Mouse (Mus musculus) stomach, embryonic 16.5 days (tissue): Measurements from ENCODE around the gene Zcchc9. TPM values are rescaled to one million over a fixed set of nuclear protein-coding genes. Genes with fewer than 3 reads are reported as not detected.
A peak's percentile ranks its signal among the peaks of the same experiment; 100 is the strongest.

Source experiments
- ATAC-seq: fragments of 200-750 bp; cut with Nextera tagmentation; 2 replicates; pipeline ENCODE4 v1.8.0; 2017; ENCODE audit warnings: moderate number of reproducible peaks, moderate TSS enrichment; ENCODE audit not compliant: insufficient read depth, low FRiP score
- H3K27ac ChIP-seq: fragments of 300-500 bp; sonication (generic); 2 replicates; pipeline ENCODE4 v1.5.1; 2014; ENCODE audit warnings: low read length
- H3K27me3 ChIP-seq: fragments of 300-500 bp; sonication (generic); 2 replicates; pipeline ENCODE4 v1.6.1; 2014; ENCODE audit warnings: low read length, control low read depth, mixed read lengths; ENCODE audit not compliant: control insufficient read depth, insufficient read depth
- H3K36me3 ChIP-seq: fragments of 300-500 bp; sonication (generic); 2 replicates; pipeline ENCODE4 v1.6.1; 2014; ENCODE audit warnings: low read length; ENCODE audit not compliant: control insufficient read depth, insufficient read depth
- H3K4me1 ChIP-seq: fragments of 300-500 bp; sonication (generic); 2 replicates; pipeline ENCODE4 v1.6.1; 2014; ENCODE audit warnings: low read length, control low read depth, mixed read lengths; ENCODE audit not compliant: control insufficient read depth, insufficient read depth
- H3K4me2 ChIP-seq: fragments of 300-500 bp; sonication (generic); 2 replicates; pipeline ENCODE4 v1.6.1; 2014; ENCODE audit warnings: low read depth, low read length, mixed read lengths
- H3K4me3 ChIP-seq: fragments of 300-500 bp; sonication (generic); replicated peaks from 2 replicates; pipeline ENCODE4 v1.5.1; 2014; ENCODE audit warnings: mild to moderate bottlenecking, low read length
- H3K9ac ChIP-seq: fragments of 300-500 bp; sonication (generic); 2 replicates; pipeline ENCODE4 v1.6.1; 2014; ENCODE audit warnings: low read length
- H3K9me3 ChIP-seq: fragments of 300-500 bp; sonication (generic); replicated peaks from 2 replicates; pipeline ENCODE4 v1.6.1; 2016; ENCODE audit warnings: low read length, control low read depth; ENCODE audit not compliant: control insufficient read depth
- WGBS: fragments of 180-500 bp; shearing (Covaris S2); extraction: QIAGEN DNeasy Blood & Tissue Kit; methylation state at CpG from one replicate; pipeline ENCODE4 v1.1.7; 2014; 5-methylcytosine and 5-hydroxymethylcytosine counted together
- polyA plus RNA-seq: library from polyadenylated mRNA; unstranded; fragments of >200 nt; fragmentation: Nextera tagmentation; extraction: Ambion mirVana; gene quantifications from 2 replicates; pipeline ENCODE4 v1.2.1, GENCODE M21; 2015

Gene Zcchc9
- polyA plus RNA-seq, result 31.5 TPM in 2 replicates

DNA sequence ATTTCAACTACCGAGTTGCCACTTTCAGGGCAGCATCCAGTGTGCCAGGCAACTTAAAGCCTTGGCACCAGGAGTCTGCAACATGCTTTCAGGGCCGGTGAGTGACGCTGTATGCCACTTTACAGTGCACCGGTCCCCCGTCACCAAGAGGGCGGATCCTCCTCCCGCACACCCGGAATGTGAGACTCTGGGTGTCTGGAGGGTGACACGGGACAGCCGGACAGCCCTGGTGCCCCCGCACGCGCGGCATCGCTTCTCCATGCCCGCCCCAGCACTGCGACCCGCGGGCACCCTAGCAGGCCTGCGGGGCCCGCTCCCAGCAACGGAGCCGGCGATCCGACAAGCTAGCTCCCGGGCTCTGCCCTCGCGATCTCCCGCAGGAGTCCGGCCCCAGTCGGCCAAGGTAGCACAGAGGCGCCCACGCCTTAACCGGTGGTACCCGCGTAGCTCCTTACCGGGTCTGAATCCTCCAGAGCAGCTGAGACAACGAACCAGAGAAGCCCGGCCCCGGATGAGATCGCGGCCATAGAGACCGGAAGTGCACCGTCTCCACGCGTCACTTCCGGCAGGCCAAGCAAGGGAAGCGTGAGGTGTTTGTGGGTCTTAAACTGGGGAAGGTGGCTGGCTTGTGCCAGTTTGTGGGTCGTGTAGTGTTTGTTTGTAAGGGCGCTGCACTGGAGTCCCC lies at the start of gene Zcchc9:
Gene Zcchc9, minus strand, starts transcription at position 551 of the 685 bp plus-strand sequence.
- H3K4me1 ChIP-seq, result peaks cover 4% of the 10 kb centered on the region; the same call in 1 of the 2 replicates
- ATAC-seq, result peak; percentile 98
- WGBS, result under 1% methylated on average over 50 of the region's 50 CpGs
- no peaks in the 10 kb centered on the region for H3K27me3 ChIP-seq
- no peaks in the 10 kb centered on the region for H3K9me3 ChIP-seq
- peak within 1 kb of the TSS; percentile 99 for H3K4me3 ChIP-seq
- peak within 1 kb of the TSS; percentile 95 for H3K27ac ChIP-seq
- H3K4me2 ChIP-seq, result peak within 1 kb of the TSS; percentile 89
- H3K9ac ChIP-seq, result peak within 1 kb of the TSS; percentile 97
- peaks cover 15% of the 10 kb centered on the region for H3K36me3 ChIP-seq

GRCm38 (mm10) chr13:91854412-91854811 lies 46.9 kb upstream of the Zcchc9 start:
- ATAC-seq, result no peak

DNA sequence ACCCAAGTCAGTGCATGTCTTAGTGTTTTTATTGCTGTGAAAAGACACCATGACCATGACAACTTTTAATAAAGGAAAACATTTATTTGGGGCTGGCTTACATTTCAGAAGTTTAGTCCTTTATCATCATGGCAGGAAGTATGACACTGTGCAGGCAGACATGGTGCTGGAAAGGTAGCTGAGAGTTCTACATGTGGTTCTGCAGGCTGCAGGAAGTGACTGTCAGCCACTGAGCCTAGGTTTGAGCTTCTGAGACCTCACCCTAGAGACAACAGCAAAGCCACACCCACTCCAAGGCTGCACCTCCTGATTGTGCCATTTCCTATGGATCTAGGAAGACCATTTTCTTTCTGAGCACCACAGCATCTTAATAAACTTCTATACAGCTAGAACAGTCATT lies 20.4 kb upstream of the Zcchc9 start:
- Histone ChIP-seq H3K9ac (no peak overlapping the region), H3K36me3 (no peaks in the 10 kb centered on the region), H3K27me3 (no peaks in the 10 kb centered on the region), H3K4me1 (no peaks in the 10 kb centered on the region), H3K27ac (no peak overlapping the region), H3K4me2 (no peak overlapping the region), H3K4me3 (no peak overlapping the region), H3K9me3 (no peaks in the 10 kb centered on the region)
- no peak for ATAC-seq

More at GRCm38 (mm10) chr13:91854412-91854811, 46.9 kb upstream of the Zcchc9 start:
- Histone ChIP-seq H3K9ac (no peak overlapping the region), H3K4me1 (no peaks in the 10 kb centered on the region), H3K27me3 (no peaks in the 10 kb centered on the region), H3K27ac (no peak overlapping the region), H3K36me3 (no peaks in the 10 kb centered on the region), H3K4me2 (no peak overlapping the region), H3K4me3 (no peak overlapping the region), H3K9me3 (no peaks in the 10 kb centered on the region)
- 61% methylated on average over 3 of the region's 3 CpGs for WGBS

GRCm38 (mm10) chr13:91826066-91826465 lies 18.6 kb upstream of the Zcchc9 start:
- H3K27ac ChIP-seq, result no peak overlapping the region
- no peak overlapping the region for H3K9ac ChIP-seq
- WGBS, result 87% methylated on average over 2 of the region's 2 CpGs

GRCm38 (mm10) chr13:91824845-91825550 lies 17.5 kb upstream of the Zcchc9 start:
- ATAC-seq, result no peak; the same call in 1 of the 2 replicates
- no peak overlapping the region for H3K27ac ChIP-seq
- H3K9me3 ChIP-seq, result no peaks in the 10 kb centered on the region
- no peaks in the 10 kb centered on the region for H3K4me1 ChIP-seq
- H3K4me2 ChIP-seq, result no peak overlapping the region
- H3K9ac ChIP-seq, result no peak overlapping the region
- WGBS, result 47% methylated on average over 4 of the region's 4 CpGs
- H3K27me3 ChIP-seq, result no peaks in the 10 kb centered on the region
- H3K4me3 ChIP-seq, result no peak overlapping the region
- H3K36me3 ChIP-seq, result no peaks in the 10 kb centered on the region

More at GRCm38 (mm10) chr13:91826066-91826465, 18.6 kb upstream of the Zcchc9 start:
- no peak overlapping the region for H3K4me3 ChIP-seq
- H3K36me3 ChIP-seq, result no peaks in the 10 kb centered on the region
- H3K4me1 ChIP-seq, result no peaks in the 10 kb centered on the region
- ATAC-seq, result no peak
- H3K4me2 ChIP-seq, result no peak overlapping the region
- no peaks in the 10 kb centered on the region for H3K9me3 ChIP-seq
- H3K27me3 ChIP-seq, result no peaks in the 10 kb centered on the region

DNA sequence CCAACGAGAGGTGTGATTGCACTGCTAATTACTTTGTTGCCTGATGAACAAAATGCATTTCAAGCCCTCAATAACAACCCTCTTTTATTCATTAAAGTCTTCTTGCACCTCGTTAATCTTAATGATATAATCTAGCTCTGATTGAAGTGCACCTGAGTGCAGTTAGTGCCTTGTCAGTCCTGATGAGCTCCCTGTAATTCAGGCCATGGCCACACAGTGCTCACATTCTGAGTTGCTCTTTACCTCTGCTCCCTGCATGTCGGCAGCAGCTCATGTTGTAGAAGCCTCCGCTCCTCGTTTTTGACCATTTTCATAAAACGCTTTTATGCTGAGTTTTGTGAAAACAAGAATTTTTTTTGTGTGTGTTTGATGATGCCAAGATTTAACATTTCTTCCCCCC lies 16.2 kb upstream of the Zcchc9 start:
- H3K9me3 ChIP-seq, result no peaks in the 10 kb centered on the region
- 79% methylated on average over 6 of the region's 6 CpGs for WGBS

DNA sequence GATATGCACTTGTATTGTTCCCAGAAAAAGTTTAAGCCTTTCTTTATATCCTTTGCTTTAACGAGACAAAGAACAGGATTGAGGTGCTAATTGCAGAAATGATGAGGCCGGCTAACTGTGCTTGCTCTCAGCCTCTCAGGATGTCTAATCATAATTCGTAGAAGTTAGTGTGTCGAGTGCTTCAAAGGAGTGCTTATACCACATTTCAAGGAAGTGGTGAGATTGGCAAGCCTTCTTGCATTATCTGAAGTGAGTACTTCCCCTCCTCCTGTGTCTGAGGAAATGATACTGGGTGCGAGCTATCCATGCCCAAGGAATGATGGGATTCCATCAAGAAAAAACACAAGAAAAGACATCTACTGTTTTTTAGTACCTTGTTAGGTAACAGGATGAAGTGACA lies 7.2 kb upstream of the Zcchc9 start:
- H3K9me3 ChIP-seq, result no peaks in the 10 kb centered on the region
- ATAC-seq, result no peak
- H3K36me3 ChIP-seq, result no peaks in the 10 kb centered on the region
- no peak overlapping the region for H3K4me3 ChIP-seq
- 81% methylated on average over 5 of the region's 5 CpGs for WGBS
- H3K4me1 ChIP-seq, result no peaks in the 10 kb centered on the region
- H3K9ac ChIP-seq, result no peak overlapping the region
- no peaks in the 10 kb centered on the region for H3K27me3 ChIP-seq
- H3K27ac ChIP-seq, result no peak overlapping the region
- no peak overlapping the region for H3K4me2 ChIP-seq

More for the DNA sequence above, 16.2 kb upstream of the Zcchc9 start:
- no peak overlapping the region for H3K4me2 ChIP-seq
- no peaks in the 10 kb centered on the region for H3K4me1 ChIP-seq
- H3K27me3 ChIP-seq, result no peaks in the 10 kb centered on the region
- no peak overlapping the region for H3K4me3 ChIP-seq
- H3K9ac ChIP-seq, result no peak overlapping the region
- H3K36me3 ChIP-seq, result no peaks in the 10 kb centered on the region
- no peak overlapping the region for H3K27ac ChIP-seq
- no peak for ATAC-seq

DNA sequence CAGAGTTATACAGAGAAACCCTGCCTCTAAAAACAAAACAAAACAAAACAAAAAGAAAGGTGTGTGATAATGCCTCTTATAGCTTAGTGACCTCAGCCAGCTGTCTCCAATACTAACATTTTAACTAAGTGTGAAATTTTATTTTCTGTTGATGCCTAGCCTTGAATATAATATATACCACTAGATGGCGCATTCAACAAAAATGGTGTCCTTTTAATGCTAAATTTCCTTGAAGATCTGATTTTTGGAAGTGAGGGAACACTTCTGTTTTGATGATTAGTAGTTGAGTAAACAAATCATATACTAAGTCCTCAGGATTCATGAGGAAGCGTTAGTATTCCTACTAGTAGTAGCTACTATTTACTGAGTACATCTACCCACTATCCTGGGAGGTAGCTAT lies 2.0 kb upstream of the Zcchc9 start:
- H3K4me1 ChIP-seq, result peaks cover 4% of the 10 kb centered on the region; the same call in 1 of the 2 replicates
- no peak for ATAC-seq
- peaks cover 11% of the 10 kb centered on the region for H3K36me3 ChIP-seq
- WGBS, result 34% methylated on average over 2 of the region's 2 CpGs
- H3K4me2 ChIP-seq, result no peak overlapping the region
- H3K4me3 ChIP-seq, result no peak overlapping the region
- no peak overlapping the region for H3K27ac ChIP-seq
- no peaks in the 10 kb centered on the region for H3K9me3 ChIP-seq
- H3K27me3 ChIP-seq, result no peaks in the 10 kb centered on the region
- no peak overlapping the region for H3K9ac ChIP-seq

- 14% methylated on average over 20 of the region's 20 CpGs for WGBS
- peak overlapping the region; percentile 97 for H3K9ac ChIP-seq
These were observed 520 bp upstream of the Zcchc9 start for GRCm38 (mm10) chr13:91807874-91808575.

More at GRCm38 (mm10) chr13:91807874-91808575, 520 bp upstream of the Zcchc9 start:
- Histone ChIP-seq H3K27ac (peak overlapping the region; percentile 95), H3K27me3 (no peaks in the 10 kb centered on the region), H3K36me3 (peaks cover 15% of the 10 kb centered on the region), H3K4me1 (peaks cover 4% of the 10 kb centered on the region; the same call in 1 of the 2 replicates), H3K4me3 (peak overlapping the region; percentile 99), H3K4me2 (peak overlapping the region; percentile 89), H3K9me3 (no peaks in the 10 kb centered on the region)
- ATAC-seq, result no peak
